Mouse (Mus musculus) intestine, embryonic 14.5 days (tissue): ENCODE measurements around the gene Lhpp. TPM values are rescaled to one million over a fixed set of nuclear protein-coding genes. Genes with fewer than 3 reads are reported as not detected.
"Not testable (repeated sequence)": the region's sequence is repeated elsewhere in the genome, so short reads cannot be mapped to it uniquely, and the experiment has no call there.

Source experiments
- ATAC-seq: fragments of 200-750 bp; cut with Nextera tagmentation; replicated peaks from 2 replicates; pipeline ENCODE4 v1.8.0; 2017; ENCODE audit warnings: low read depth, moderate number of reproducible peaks, moderate TSS enrichment, moderate library complexity; ENCODE audit not compliant: low FRiP score, low TSS enrichment
- DNase-seq: peaks from one replicate; pipeline ENCODE4 v3.0.0-alpha.2; 2018; ENCODE audit warnings: low spot score
- H3K27ac ChIP-seq: fragments of 300-500 bp; sonication (generic); 2 replicates; pipeline ENCODE4 v1.5.1; 2014; ENCODE audit warnings: low read depth, mild to moderate bottlenecking, control low read depth
- H3K27me3 ChIP-seq: fragments of 300-500 bp; sonication (generic); replicated peaks from 2 replicates; pipeline ENCODE4 v1.6.1; 2014; ENCODE audit warnings: low read length, control low read depth; ENCODE audit not compliant: control insufficient read depth, insufficient read depth
- H3K36me3 ChIP-seq: fragments of 300-500 bp; sonication (generic); 2 replicates; pipeline ENCODE4 v1.6.1; 2014; ENCODE audit warnings: low read length, control low read depth; ENCODE audit not compliant: control insufficient read depth, insufficient read depth
- H3K4me1 ChIP-seq: fragments of 300-500 bp; sonication (generic); replicated peaks from 2 replicates; pipeline ENCODE4 v1.6.1; 2014; ENCODE audit warnings: low read length, control low read depth, mixed read lengths; ENCODE audit not compliant: control insufficient read depth, insufficient read depth
- H3K4me2 ChIP-seq: fragments of 300-500 bp; sonication (generic); 2 replicates; pipeline ENCODE4 v1.6.1; 2014; ENCODE audit warnings: low read length
- H3K4me3 ChIP-seq: fragments of 300-500 bp; sonication (generic); 2 replicates; pipeline ENCODE4 v1.5.1; 2014; ENCODE audit warnings: low read depth, low read length, control low read depth, mixed read lengths
- H3K9ac ChIP-seq: fragments of 300-500 bp; sonication (generic); 2 replicates; pipeline ENCODE4 v1.6.1; 2014; ENCODE audit warnings: mild to moderate bottlenecking, low read length
- H3K9me3 ChIP-seq: fragments of 300-500 bp; sonication (generic); 2 replicates; pipeline ENCODE4 v1.6.1; 2016; ENCODE audit warnings: low read length, control low read depth; ENCODE audit not compliant: control insufficient read depth
- WGBS: fragments of 180-500 bp; shearing (Covaris S2); extraction: QIAGEN DNeasy Blood & Tissue Kit; methylation state at CpG from one replicate; pipeline ENCODE4 v1.1.7; 2014; 5-methylcytosine and 5-hydroxymethylcytosine counted together
- polyA plus RNA-seq: library from polyadenylated mRNA; unstranded; fragments of >200 nt; fragmentation: Nextera tagmentation; extraction: Ambion mirVana; gene quantifications from 2 replicates; pipeline ENCODE4 v1.2.1, GENCODE M21; 2014

Lhpp gene
- polyA plus RNA-seq, 1 experiment from 2014 or later, result 39.8 TPM

- no peaks in the 10 kb centered on the region for H3K36me3 ChIP-seq
- ATAC-seq (no peak), DNase-seq (no peak)
- no peaks in the 10 kb centered on the region for H3K27me3 ChIP-seq
- H3K27ac ChIP-seq, result peak overlapping the region; percentile 78
- WGBS, result 79% methylated on average over 5 of the region's 5 CpGs
- H3K4me1 ChIP-seq, result peaks cover 50% of the 10 kb centered on the region
- no peak overlapping the region for H3K9ac ChIP-seq
- H3K4me3 ChIP-seq, result no peak overlapping the region
- peak overlapping the region; percentile 31 for H3K4me2 ChIP-seq
- no peaks in the 10 kb centered on the region for H3K9me3 ChIP-seq
Observed at GRCm38 (mm10) chr7:132658688-132659087, 48.2 kb downstream of the Lhpp start.

- Histone ChIP-seq H3K36me3 (no peaks in the 10 kb centered on the region), H3K9me3 (no peaks in the 10 kb centered on the region), H3K4me1 (peaks cover 50% of the 10 kb centered on the region), H3K9ac (no peak overlapping the region), H3K4me3 (no peak overlapping the region), H3K4me2 (no peak overlapping the region), H3K27me3 (no peaks in the 10 kb centered on the region), H3K27ac (peak overlapping the region; percentile 78)
- ATAC-seq (no peak), DNase-seq (no peak)
- WGBS, result 38% methylated on average over 7 of the region's 7 CpGs
Observed at GRCm38 (mm10) chr7:132659633-132660032, 49.2 kb downstream of the Lhpp start.

- H3K36me3 ChIP-seq, ATAC-seq, DNase-seq, H3K4me3 ChIP-seq, H3K9me3 ChIP-seq, H3K4me2 ChIP-seq, H3K9ac ChIP-seq, H3K27me3 ChIP-seq, H3K27ac ChIP-seq: not testable (repeated sequence)
- peaks cover 39% of the 10 kb centered on the region for H3K4me1 ChIP-seq
- 62% methylated on average over 6 of the region's 6 CpGs for WGBS
Observed at GRCm38 (mm10) chr7:132662831-132663230, 52.4 kb downstream of the Lhpp start.

- Histone ChIP-seq H3K9me3 (no peaks in the 10 kb centered on the region), H3K9ac (no peak overlapping the region), H3K27ac (no peak overlapping the region), H3K4me3 (no peak overlapping the region), H3K4me2 (no peak overlapping the region), H3K4me1 (peaks cover 19% of the 10 kb centered on the region), H3K36me3 (no peaks in the 10 kb centered on the region), H3K27me3 (no peaks in the 10 kb centered on the region)
- DNase-seq (no peak), ATAC-seq (no peak)
- WGBS, result 82% methylated on average over 6 of the region's 6 CpGs
Observed at GRCm38 (mm10) chr7:132664815-132665214, 54.4 kb downstream of the Lhpp start.

GRCm38 (mm10) chr7:132665664-132666382 is 55.4 kb downstream of the Lhpp start:
- ATAC-seq, result no peak
- no peaks in the 10 kb centered on the region for H3K27me3 ChIP-seq
- no peak overlapping the region for H3K4me3 ChIP-seq
- no peak overlapping the region for H3K4me2 ChIP-seq
- DNase-seq, result no peak
- no peak overlapping the region for H3K27ac ChIP-seq
- WGBS, result 60% methylated on average over 8 of the region's 8 CpGs
- H3K9me3 ChIP-seq, result no peaks in the 10 kb centered on the region
- H3K4me1 ChIP-seq, result peaks cover 9% of the 10 kb centered on the region
- H3K36me3 ChIP-seq, result no peaks in the 10 kb centered on the region
- no peak overlapping the region for H3K9ac ChIP-seq

- no peak for DNase-seq
- H3K36me3 ChIP-seq, result no peaks in the 10 kb centered on the region
- no peaks in the 10 kb centered on the region for H3K27me3 ChIP-seq
- WGBS, result 69% methylated on average over 4 of the region's 4 CpGs
- H3K9ac ChIP-seq, result no peak overlapping the region
- H3K27ac ChIP-seq, result no peak overlapping the region
- no peak overlapping the region for H3K4me2 ChIP-seq
- H3K4me1 ChIP-seq, result peaks cover 2% of the 10 kb centered on the region
- ATAC-seq, result no peak
- no peak overlapping the region for H3K4me3 ChIP-seq
- no peaks in the 10 kb centered on the region for H3K9me3 ChIP-seq
Observed at GRCm38 (mm10) chr7:132666516-132666915, 56.1 kb downstream of the Lhpp start.

GRCm38 (mm10) chr7:132668604-132669003 is 58.2 kb downstream of the Lhpp start:
- Histone ChIP-seq H3K27ac (no peak overlapping the region), H3K27me3 (no peaks in the 10 kb centered on the region), H3K9ac (no peak overlapping the region), H3K4me3 (no peak overlapping the region), H3K36me3 (no peaks in the 10 kb centered on the region), H3K9me3 (no peaks in the 10 kb centered on the region), H3K4me2 (no peak overlapping the region), H3K4me1 (peaks cover 4% of the 10 kb centered on the region; the same call in 1 of the 2 replicates)
- DNase-seq, result no peak
- 74% methylated on average over 2 of the region's 2 CpGs for WGBS
- no peak for ATAC-seq

- ATAC-seq (no peak), DNase-seq (no peak)
- H3K36me3 ChIP-seq, result no peaks in the 10 kb centered on the region
- H3K27ac ChIP-seq, result no peak overlapping the region
- no peak overlapping the region for H3K4me3 ChIP-seq
- H3K27me3 ChIP-seq, result no peaks in the 10 kb centered on the region
- 84% methylated on average over 20 of the region's 20 CpGs for WGBS
- H3K9ac ChIP-seq, result no peak overlapping the region
- peaks cover 8% of the 10 kb centered on the region for H3K4me1 ChIP-seq
- no peaks in the 10 kb centered on the region for H3K9me3 ChIP-seq
- no peak overlapping the region for H3K4me2 ChIP-seq
Observed at GRCm38 (mm10) chr7:132669999-132670862, 59.8 kb downstream of the Lhpp start.
